Mouse (Mus musculus): ENCODE results near the gene Rab11a. TPM values are rescaled to one million over a fixed set of nuclear protein-coding genes. Genes with fewer than 3 reads are reported as not detected.
"Not testable (repeated sequence)": the region's sequence is repeated elsewhere in the genome, so short reads cannot be mapped to it uniquely, and the experiment has no call there.

The Rab11a gene
- polyA plus RNA-seq, 1 experiment from 2014 or later, result 415 TPM

- Histone ChIP-seq H3K4me1 (replicated peaks) (peaks cover 12% of the 10 kb centered on the region), H3K9me3 (no peaks in the 10 kb centered on the region), H3K9ac (peak overlapping the region; percentile 93), H3K27me3 (no peaks in the 10 kb centered on the region), H3K36me3 (no peaks in the 10 kb centered on the region), H3K27ac (replicated peaks) (peak overlapping the region; percentile 95), H3K4me3 (peak overlapping the region; percentile 79), H3K4me2 (peak overlapping the region; percentile 74)
- under 1% methylated on average over 35 of the region's 35 CpGs for WGBS
- ATAC-seq (ENCODE audit: low read depth), result peak; percentile 90
Measured at GRCm38 (mm10) chr9:64736639-64737405, 736 bp downstream of the Rab11a start.

- peak overlapping the region; percentile 93 for H3K9ac ChIP-seq
- peaks cover 16% of the 10 kb centered on the region for H3K4me1 ChIP-seq (replicated peaks)
- peak overlapping the region; percentile 74 for H3K4me2 ChIP-seq
- no peaks in the 10 kb centered on the region for H3K27me3 ChIP-seq
- 14% methylated on average over 9 of the region's 9 CpGs for WGBS
- peak overlapping the region; percentile 95 for H3K27ac ChIP-seq (replicated peaks)
- ATAC-seq (ENCODE audit: low read depth), result no peak
- H3K36me3 ChIP-seq, result no peaks in the 10 kb centered on the region
- peak overlapping the region; percentile 79 for H3K4me3 ChIP-seq
- H3K9me3 ChIP-seq, result no peaks in the 10 kb centered on the region
Measured at GRCm38 (mm10) chr9:64736076-64736638, 1.4 kb downstream of the Rab11a start.

GRCm38 (mm10) chr9:64734992-64735391 is 2.6 kb downstream of the Rab11a start:
- H3K36me3 ChIP-seq; H3K4me3 ChIP-seq; H3K4me2 ChIP-seq; H3K27ac ChIP-seq (replicated peaks); H3K27me3 ChIP-seq; H3K9me3 ChIP-seq; ATAC-seq (ENCODE audit: low read depth); H3K9ac ChIP-seq: not testable (repeated sequence)
- peaks cover 19% of the 10 kb centered on the region for H3K4me1 ChIP-seq (replicated peaks)
- 92% methylated on average over 7 of the region's 7 CpGs for WGBS

GRCm38 (mm10) chr9:64734166-64734565 is 3.4 kb downstream of the Rab11a start:
- peaks cover 19% of the 10 kb centered on the region for H3K4me1 ChIP-seq (replicated peaks)
- H3K9me3 ChIP-seq, result no peaks in the 10 kb centered on the region
- H3K4me2 ChIP-seq, result no peak overlapping the region
- no peaks in the 10 kb centered on the region for H3K27me3 ChIP-seq
- no peaks in the 10 kb centered on the region for H3K36me3 ChIP-seq
- H3K4me3 ChIP-seq, result no peak overlapping the region
- ATAC-seq (ENCODE audit: low read depth), result no peak
- no peak overlapping the region for H3K9ac ChIP-seq
- 83% methylated on average over 6 of the region's 6 CpGs for WGBS
- H3K27ac ChIP-seq (replicated peaks), result no peak overlapping the region

- no peak overlapping the region for H3K9ac ChIP-seq
- no peak for ATAC-seq (ENCODE audit: low read depth)
Measured at GRCm38 (mm10) chr9:64731029-64731560, 6.5 kb downstream of the Rab11a start.

GRCm38 (mm10) chr9:64726454-64726853 is 11.1 kb downstream of the Rab11a start:
- H3K4me1 ChIP-seq (replicated peaks), result 0 out of 2 replicates have a peak, but pooled peaks cover 6% of the 10 kb centered on the region
- H3K27ac ChIP-seq (replicated peaks), result no peak overlapping the region
- H3K36me3 ChIP-seq, result peaks cover 42% of the 10 kb centered on the region
- WGBS, result 96% methylated on average over 5 of the region's 5 CpGs
- no peak overlapping the region for H3K9ac ChIP-seq
- ATAC-seq (ENCODE audit: low read depth), result no peak
- H3K9me3 ChIP-seq, result no peaks in the 10 kb centered on the region
- H3K4me2 ChIP-seq, result no peak overlapping the region
- no peaks in the 10 kb centered on the region for H3K27me3 ChIP-seq
- no peak overlapping the region for H3K4me3 ChIP-seq

More at GRCm38 (mm10) chr9:64731029-64731560, 6.5 kb downstream of the Rab11a start:
- H3K36me3 ChIP-seq, result peaks cover 17% of the 10 kb centered on the region
- H3K27ac ChIP-seq (replicated peaks), result no peak overlapping the region
- H3K4me3 ChIP-seq, result no peak overlapping the region
- no peaks in the 10 kb centered on the region for H3K27me3 ChIP-seq
- peaks cover 17% of the 10 kb centered on the region for H3K4me1 ChIP-seq (replicated peaks)
- 87% methylated on average over 3 of the region's 3 CpGs for WGBS
- H3K9me3 ChIP-seq, result no peaks in the 10 kb centered on the region
- no peak overlapping the region for H3K4me2 ChIP-seq

- Histone ChIP-seq H3K4me1 (replicated peaks) (no peaks in the 10 kb centered on the region), H3K4me3 (no peak overlapping the region), H3K9ac (no peak overlapping the region), H3K36me3 (peaks cover 22% of the 10 kb centered on the region), H3K4me2 (no peak overlapping the region), H3K9me3 (no peaks in the 10 kb centered on the region), H3K27ac (replicated peaks) (no peak overlapping the region), H3K27me3 (no peaks in the 10 kb centered on the region)
- 78% methylated on average over 5 of the region's 5 CpGs for WGBS
- ATAC-seq (ENCODE audit: low read depth), result no peak
Measured at GRCm38 (mm10) chr9:64719526-64720163, 17.9 kb downstream of the Rab11a start.

GRCm38 (mm10) chr9:64710291-64710690 is 27.3 kb downstream of the Rab11a start:
- ATAC-seq (ENCODE audit: low read depth); H3K4me3 ChIP-seq; H3K4me1 ChIP-seq (replicated peaks); H3K9ac ChIP-seq; H3K9me3 ChIP-seq; H3K4me2 ChIP-seq; H3K27ac ChIP-seq (replicated peaks); H3K27me3 ChIP-seq: not testable (repeated sequence)
- 95% methylated on average over 3 of the region's 5 CpGs for whole genome bisulfite sequencing
- H3K36me3 ChIP-seq, result peaks cover 39% of the 10 kb centered on the region

GRCm38 (mm10) chr9:64704073-64704840 is 33.3 kb downstream of the Rab11a start:
- Histone ChIP-seq H3K27me3 (no peaks in the 10 kb centered on the region), H3K9me3 (no peaks in the 10 kb centered on the region), H3K4me2 (no peak overlapping the region), H3K27ac (replicated peaks) (no peak overlapping the region), H3K4me3 (no peak overlapping the region), H3K9ac (no peak overlapping the region), H3K4me1 (replicated peaks) (no peaks in the 10 kb centered on the region), H3K36me3 (peaks cover 51% of the 10 kb centered on the region)
- ATAC-seq (ENCODE audit: low read depth), result no peak
- 92% methylated on average over 5 of the region's 5 CpGs for WGBS

GRCm38 (mm10) chr9:64703420-64703965 is 34.1 kb downstream of the Rab11a start:
- no peaks in the 10 kb centered on the region for H3K27me3 ChIP-seq

GRCm38 (mm10) chr9:64702937-64703336 is 34.6 kb downstream of the Rab11a start:
- 91% methylated on average over 2 of the region's 2 CpGs for WGBS

More at GRCm38 (mm10) chr9:64703420-64703965, 34.1 kb downstream of the Rab11a start:
- H3K4me1 ChIP-seq (replicated peaks), result no peaks in the 10 kb centered on the region
- no peak overlapping the region for H3K4me3 ChIP-seq
- no peaks in the 10 kb centered on the region for H3K9me3 ChIP-seq
- no peak overlapping the region for H3K9ac ChIP-seq
- no peak overlapping the region for H3K4me2 ChIP-seq
- H3K36me3 ChIP-seq, result peaks cover 54% of the 10 kb centered on the region
- no peak overlapping the region for H3K27ac ChIP-seq (replicated peaks)
- no peak for ATAC-seq (ENCODE audit: low read depth)

More at GRCm38 (mm10) chr9:64702937-64703336, 34.6 kb downstream of the Rab11a start:
- H3K9me3 ChIP-seq, result no peaks in the 10 kb centered on the region
- H3K27ac ChIP-seq (replicated peaks), result no peak overlapping the region
- no peaks in the 10 kb centered on the region for H3K4me1 ChIP-seq (replicated peaks)
- H3K36me3 ChIP-seq, result peaks cover 50% of the 10 kb centered on the region
- H3K27me3 ChIP-seq, result no peaks in the 10 kb centered on the region
- no peak overlapping the region for H3K4me2 ChIP-seq
- no peak overlapping the region for H3K4me3 ChIP-seq
- H3K9ac ChIP-seq, result no peak overlapping the region
- no peak for ATAC-seq (ENCODE audit: low read depth)

All from neural tube, embryonic 13.5 days (tissue).